Mouse (Mus musculus) testis, adult 2 months (tissue): Measurements from ENCODE around the gene Rab11a.

Source experiments
- CTCF ChIP-seq: fragments of 200-500 bp; IDR thresholded peaks from 2 replicates; pipeline ENCODE4 v1.5.1; 2012; ENCODE audit warnings: low read depth, mild to moderate bottlenecking, inconsistent platforms, low read length, moderate library complexity; ENCODE audit not compliant: control insufficient read depth, insufficient read depth, insufficient replicate concordance
- POLR2A ChIP-seq: fragments of 200-500 bp; IDR thresholded peaks from 2 replicates; pipeline ENCODE4 v1.6.1; 2012; ENCODE audit warnings: low read depth, mild to moderate bottlenecking, inconsistent platforms, low read length, moderate library complexity; ENCODE audit not compliant: control insufficient read depth

GRCm38 (mm10) chr9:64774883-64775282, 37.3 kb upstream of the Rab11a start:
- TF ChIP-seq CTCF (no peak), POLR2A (no peak)
